Mouse (Mus musculus): ENCODE measurements around the gene A630076J17Rik. TPM values are rescaled to one million over a fixed set of nuclear protein-coding genes. Genes with fewer than 3 reads are reported as not detected.

A630076J17Rik gene
- polyA plus RNA-seq (2012; rRNA removed) = not detected in 2 replicates

GRCm38 (mm10) chr3:107230527-107230926 lies at the start of gene A630076J17Rik:
Gene A630076J17Rik, plus strand, starts transcription at chr3:107230614.

GRCm38 (mm10) chr3:107182756-107183155 lies 47.7 kb upstream of the A630076J17Rik start, which contains the start of gene Kcna10:
Gene Kcna10, plus strand, starts transcription at chr3:107183056.

GRCm38 (mm10) chr3:107221608-107222007 lies 8.8 kb upstream of the A630076J17Rik start, which contains the start of gene Cym:
Gene Cym, minus strand, starts transcription at chr3:107221732.

GRCm38 (mm10) chr3:107239607-107240006 lies 9.2 kb downstream of the A630076J17Rik start, which contains the start of gene Prok1:
Gene Prok1, minus strand, starts transcription at chr3:107239707.

GRCm38 (mm10) chr3:107278479-107279269 lies 48.3 kb downstream of the A630076J17Rik start, which contains the start of gene Lamtor5:
Gene Lamtor5, plus strand, starts transcription at chr3:107278858.

Other genes with a start within 250 kb of the A630076J17Rik start
- gene Kcna3, start 194.4 kb upstream of the A630076J17Rik start, polyA plus RNA-seq (2012; rRNA removed) = 1.7 and 1.8 TPM in 2 replicates
- gene Kcna2, start 129.5 kb upstream of the A630076J17Rik start, polyA plus RNA-seq (2012; rRNA removed) = 0.88 and 1.1 TPM in 2 replicates
- gene Kcna10, start 47.6 kb upstream of the A630076J17Rik start, polyA plus RNA-seq (2012; rRNA removed) = not detected in 2 replicates
- not detected in 2 replicates for gene Cym, start 8.9 kb upstream of the A630076J17Rik start, polyA plus RNA-seq (2012; rRNA removed)
- gene Prok1, start 9.1 kb downstream of the A630076J17Rik start, polyA plus RNA-seq (2012; rRNA removed) = 0.23 TPM in 1 of 2 replicates, not detected in the other
- gene Lamtor5, start 48.2 kb downstream of the A630076J17Rik start, polyA plus RNA-seq (2012; rRNA removed) = 73.7 and 86.9 TPM in 2 replicates
- not detected in 2 replicates for gene Slc16a4, start 60.6 kb downstream of the A630076J17Rik start, polyA plus RNA-seq (2012; rRNA removed)
- gene Rbm15, start 103.1 kb downstream of the A630076J17Rik start, polyA plus RNA-seq (2012; rRNA removed) = 4.8 and 5.4 TPM in 2 replicates
- 0.65 and 1.1 TPM in 2 replicates for gene Kcnc4, start 228.9 kb downstream of the A630076J17Rik start, polyA plus RNA-seq (2012; rRNA removed)

Data from colon, adult 2 months (tissue).